Mouse (Mus musculus) hindbrain, embryonic 13.5 days (tissue): ENCODE data around the gene Fam117a. TPM values are rescaled to one million over a fixed set of nuclear protein-coding genes. Genes with fewer than 3 reads are reported as not detected.
A peak's percentile ranks its signal among the peaks of the same experiment; 100 is the strongest.

Experiments used
- ATAC-seq: fragments of 200-750 bp; cut with Nextera tagmentation; 2 replicates; pipeline ENCODE4 v1.8.0; 2017; ENCODE audit warnings: moderate TSS enrichment; ENCODE audit not compliant: low FRiP score
- H3K27ac ChIP-seq: fragments of 300-500 bp; sonication (generic); 2 replicates; pipeline ENCODE4 v1.5.1; 2015; ENCODE audit warnings: inconsistent platforms, mild to moderate bottlenecking, moderate library complexity
- H3K27me3 ChIP-seq: fragments of 300-500 bp; sonication (generic); 2 replicates; pipeline ENCODE4 v1.6.1; 2015; ENCODE audit warnings: mild to moderate bottlenecking, inconsistent platforms
- H3K36me3 ChIP-seq: fragments of 300-500 bp; sonication (generic); 2 replicates; pipeline ENCODE4 v1.6.1; 2015; ENCODE audit warnings: mild to moderate bottlenecking, inconsistent platforms
- H3K4me1 ChIP-seq: fragments of 300-500 bp; sonication (generic); replicated peaks from 2 replicates; pipeline ENCODE4 v1.6.1; 2015; ENCODE audit warnings: inconsistent platforms
- H3K4me2 ChIP-seq: fragments of 300-500 bp; sonication (generic); 2 replicates; pipeline ENCODE4 v1.6.1; 2015; ENCODE audit warnings: inconsistent platforms, mild to moderate bottlenecking, moderate library complexity
- H3K4me3 ChIP-seq: fragments of 300-500 bp; sonication (generic); 2 replicates; pipeline ENCODE4 v1.5.1; 2015; ENCODE audit warnings: mild to moderate bottlenecking, inconsistent platforms
- H3K9ac ChIP-seq: fragments of 300-500 bp; sonication (generic); 2 replicates; pipeline ENCODE4 v1.6.1; 2015; ENCODE audit warnings: mild to moderate bottlenecking, inconsistent platforms
- H3K9me3 ChIP-seq: fragments of 300-500 bp; sonication (generic); 2 replicates; pipeline ENCODE4 v1.6.1; 2016; ENCODE audit warnings: inconsistent platforms
- WGBS: fragments of 180-500 bp; shearing (Covaris S2); methylation state at CpG from one replicate; pipeline ENCODE4 v1.1.7; 2015; 5-methylcytosine and 5-hydroxymethylcytosine counted together
- polyA plus RNA-seq: library from polyadenylated mRNA; unstranded; fragments of >200 nt; fragmentation: Nextera tagmentation; extraction: Ambion mirVana; gene quantifications from 2 replicates; pipeline ENCODE4 v1.2.1, GENCODE M21; 2015

Fam117a gene
- polyA plus RNA-seq = 3.5 TPM in 2 replicates

DNA sequence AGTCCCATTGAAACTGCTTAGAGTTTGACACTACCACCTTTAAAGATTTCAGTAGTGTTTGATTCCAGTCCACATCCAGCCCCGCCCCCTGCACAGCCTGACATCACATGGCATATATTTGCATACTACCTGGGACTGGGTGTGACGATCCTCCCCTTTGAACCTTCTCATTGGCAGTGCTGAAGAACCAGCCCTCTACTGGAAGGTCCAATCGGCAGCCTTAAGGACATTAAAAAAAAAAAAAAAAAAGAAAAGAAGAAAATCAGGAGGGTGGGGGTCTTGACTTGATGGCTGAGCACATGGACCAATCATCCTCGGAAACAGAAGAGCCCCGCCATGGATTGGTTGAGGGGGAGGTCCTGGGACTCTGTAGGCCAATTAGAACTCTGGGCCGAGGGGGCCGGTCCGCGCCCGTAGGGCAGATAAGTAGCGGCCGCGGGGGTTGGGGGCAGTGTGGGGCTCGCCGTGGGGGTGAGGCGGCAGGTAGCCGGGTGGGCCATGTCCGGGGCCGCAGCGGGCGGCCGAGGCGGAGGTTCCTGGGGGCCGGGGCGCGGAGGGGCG lies at the start of gene Fam117a:
Gene Fam117a (plus strand): TSS at position 451 of the 561 bp plus-strand sequence.
- no peaks in the 10 kb centered on the region for H3K36me3 ChIP-seq
- peak within 1 kb of the TSS; percentile 86 for H3K4me3 ChIP-seq
- H3K4me1 ChIP-seq = peaks cover 33% of the 10 kb centered on the region
- H3K4me2 ChIP-seq = peak within 1 kb of the TSS; percentile 95
- 0% methylated on average over 15 of the region's 27 CpGs for WGBS
- H3K27me3 ChIP-seq = peaks cover 12% of the 10 kb centered on the region
- peak; percentile 97 for ATAC-seq
- no peaks in the 10 kb centered on the region for H3K9me3 ChIP-seq
- H3K9ac ChIP-seq = peak within 1 kb of the TSS; percentile 80
- H3K27ac ChIP-seq = no peak within 1 kb of the TSS

DNA sequence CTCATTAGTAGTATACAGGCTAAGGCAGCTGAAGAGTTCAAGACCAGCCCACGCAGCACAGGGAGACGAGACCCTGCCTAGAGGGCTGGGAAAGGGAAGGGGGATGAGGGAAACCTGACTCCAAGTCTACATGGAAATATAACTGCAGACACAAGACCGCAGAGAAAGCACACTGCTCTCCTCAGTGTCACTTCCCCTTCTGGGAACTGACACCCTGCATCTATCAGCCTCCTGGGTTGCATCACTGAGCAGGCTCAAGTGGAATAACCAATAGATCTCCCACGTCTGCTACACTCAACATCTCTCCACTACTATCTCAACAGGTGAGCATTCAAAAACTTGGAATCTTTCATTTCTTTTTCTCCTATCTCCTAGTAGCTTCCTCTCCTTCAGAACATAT lies 44.8 kb upstream of the Fam117a start:
- H3K4me3 ChIP-seq = no peak overlapping the region
- H3K4me1 ChIP-seq = no peaks in the 10 kb centered on the region
- no peak for ATAC-seq
- H3K4me2 ChIP-seq = no peak overlapping the region
- H3K9me3 ChIP-seq = no peaks in the 10 kb centered on the region
- 87% methylated on average over 4 of the region's 4 CpGs for WGBS
- no peak overlapping the region for H3K27ac ChIP-seq
- H3K27me3 ChIP-seq = no peaks in the 10 kb centered on the region
- no peak overlapping the region for H3K9ac ChIP-seq
- H3K36me3 ChIP-seq = peaks cover 82% of the 10 kb centered on the region

DNA sequence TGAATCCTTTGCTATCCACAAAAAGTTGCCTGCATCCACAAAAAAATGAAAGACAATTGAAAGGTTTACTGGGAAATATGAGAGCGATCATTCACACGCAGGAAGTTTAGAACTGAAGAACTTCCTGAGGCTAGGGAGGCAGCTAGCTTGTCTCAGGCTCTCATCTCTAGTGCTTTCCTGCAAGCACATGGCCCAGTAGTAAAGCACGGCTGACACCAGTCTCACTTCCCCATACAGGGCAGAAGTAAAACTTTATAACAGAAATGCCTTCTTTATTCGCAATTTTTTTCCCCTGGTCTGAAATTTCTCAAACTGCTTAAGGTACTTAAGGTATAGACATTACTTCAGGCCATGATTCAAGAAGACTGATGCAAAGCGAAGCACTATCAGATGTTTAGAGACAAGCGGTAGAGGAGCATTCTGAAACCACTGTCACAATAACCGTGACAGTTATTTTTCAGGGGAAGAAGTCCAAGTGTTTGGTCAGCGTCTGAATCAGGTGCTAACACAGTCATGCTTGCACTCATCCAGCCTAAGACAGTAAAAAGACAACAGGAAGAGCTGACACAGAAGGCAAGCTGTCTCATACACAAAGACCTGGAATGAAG lies 43.7 kb upstream of the Fam117a start:
- no peaks in the 10 kb centered on the region for H3K4me1 ChIP-seq
- no peaks in the 10 kb centered on the region for H3K9me3 ChIP-seq
- no peaks in the 10 kb centered on the region for H3K27me3 ChIP-seq
- H3K4me2 ChIP-seq = no peak overlapping the region
- no peak overlapping the region for H3K27ac ChIP-seq
- no peak overlapping the region for H3K9ac ChIP-seq
- no peak overlapping the region for H3K4me3 ChIP-seq
- WGBS = 92% methylated on average over 8 of the region's 8 CpGs
- ATAC-seq = no peak
- peaks cover 79% of the 10 kb centered on the region for H3K36me3 ChIP-seq

DNA sequence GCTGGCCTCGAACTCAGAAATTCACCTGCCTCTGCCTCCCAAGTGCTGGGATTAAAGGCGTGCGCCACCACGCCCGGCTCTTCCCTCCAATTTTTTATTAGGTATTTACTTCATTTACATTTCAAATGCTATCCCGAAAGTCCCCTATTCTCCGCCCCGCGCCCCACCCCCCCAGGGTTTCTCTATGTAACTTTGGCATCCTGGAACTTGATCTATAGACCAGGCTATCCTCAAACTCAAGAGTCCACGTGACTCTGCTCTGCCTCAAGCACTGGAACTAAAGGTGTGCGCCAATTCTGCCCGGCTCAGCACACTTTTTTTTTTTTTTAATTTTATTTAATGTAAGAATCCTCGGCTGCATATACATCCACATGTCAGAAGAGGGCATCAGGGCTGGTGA lies 41.1 kb upstream of the Fam117a start:
- no peak overlapping the region for H3K4me3 ChIP-seq
- H3K27me3 ChIP-seq = no peaks in the 10 kb centered on the region
- H3K36me3 ChIP-seq = peaks cover 80% of the 10 kb centered on the region
- H3K27ac ChIP-seq = no peak overlapping the region
- 93% methylated on average over 13 of the region's 13 CpGs for WGBS
- no peaks in the 10 kb centered on the region for H3K9me3 ChIP-seq
- no peak for ATAC-seq
- H3K4me1 ChIP-seq = no peaks in the 10 kb centered on the region
- H3K4me2 ChIP-seq = no peak overlapping the region
- H3K9ac ChIP-seq = no peak overlapping the region

DNA sequence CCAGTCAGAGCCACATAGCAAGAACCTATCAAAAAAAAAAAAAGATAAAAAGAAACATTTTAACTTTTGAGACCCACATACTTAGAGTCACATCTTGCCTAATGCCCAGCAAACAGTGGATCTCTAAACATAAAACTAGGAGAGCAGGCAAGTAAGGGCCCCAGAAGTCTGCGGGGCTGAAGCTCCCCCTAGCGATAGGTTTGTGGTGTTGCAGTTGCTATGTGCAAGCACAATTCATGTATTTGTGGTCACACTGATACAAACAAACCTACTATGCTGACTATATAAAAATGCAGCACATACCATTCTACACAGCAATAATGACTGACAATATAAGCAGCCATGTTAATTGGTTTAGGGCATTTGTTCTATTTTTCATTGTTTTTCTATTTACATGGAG lies 38.7 kb upstream of the Fam117a start:
- H3K36me3 ChIP-seq = peaks cover 80% of the 10 kb centered on the region

DNA sequence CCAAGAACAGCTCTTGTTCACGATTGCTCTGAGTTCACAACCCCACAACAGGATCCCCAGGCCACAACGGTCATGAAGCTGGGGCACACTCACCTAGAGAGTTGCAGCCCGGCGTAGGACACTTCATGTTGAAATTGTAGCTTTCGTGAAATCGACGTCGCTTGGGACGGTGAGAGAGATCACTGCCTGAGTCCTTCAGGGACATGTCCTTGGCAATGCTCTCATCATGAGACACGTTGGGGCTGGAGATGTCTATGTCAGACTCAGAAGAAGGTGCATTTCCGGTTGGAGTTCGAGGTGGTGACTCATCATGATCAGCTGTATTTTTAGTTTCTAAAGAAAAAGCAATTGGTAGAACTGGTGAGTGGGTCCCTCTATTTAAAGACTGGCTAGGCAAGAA lies 36.9 kb upstream of the Fam117a start:
- no peak overlapping the region for H3K27ac ChIP-seq
- H3K9ac ChIP-seq = no peak overlapping the region
- no peaks in the 10 kb centered on the region for H3K9me3 ChIP-seq
- H3K27me3 ChIP-seq = no peaks in the 10 kb centered on the region
- H3K4me3 ChIP-seq = no peak overlapping the region
- no peak overlapping the region for H3K4me2 ChIP-seq
- H3K36me3 ChIP-seq = peaks cover 76% of the 10 kb centered on the region
- no peak for ATAC-seq
- 96% methylated on average over 12 of the region's 12 CpGs for WGBS
- no peaks in the 10 kb centered on the region for H3K4me1 ChIP-seq

More for the DNA sequence above, 38.7 kb upstream of the Fam117a start:
- WGBS = 30% methylated on average over 2 of the region's 2 CpGs
- Histone ChIP-seq H3K27ac (no peak overlapping the region), H3K4me1 (no peaks in the 10 kb centered on the region), H3K4me2 (no peak overlapping the region), H3K27me3 (no peaks in the 10 kb centered on the region), H3K9ac (no peak overlapping the region), H3K4me3 (no peak overlapping the region), H3K9me3 (no peaks in the 10 kb centered on the region)
- ATAC-seq = no peak

DNA sequence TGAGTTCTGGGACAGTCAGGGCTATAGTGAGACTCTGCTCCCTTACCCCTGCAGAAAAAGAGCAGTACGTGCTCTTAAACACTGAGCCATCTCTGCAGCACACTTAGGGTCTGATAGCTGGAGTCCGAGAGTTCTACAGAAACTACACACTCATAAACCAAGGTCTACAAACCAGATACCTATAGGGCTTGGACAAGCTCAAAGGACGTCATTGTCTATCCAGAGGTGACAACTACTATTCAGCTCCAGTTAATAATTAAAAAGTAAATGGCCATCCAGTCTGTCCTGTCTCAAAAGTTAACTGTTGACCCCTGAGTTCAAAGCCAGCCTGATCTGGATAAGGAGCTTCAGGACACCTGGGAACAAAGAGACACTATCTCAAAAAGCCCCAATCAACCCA lies 35.0 kb upstream of the Fam117a start:
- no peaks in the 10 kb centered on the region for H3K4me1 ChIP-seq
- WGBS = 89% methylated on average over 3 of the region's 3 CpGs
- no peak overlapping the region for H3K4me3 ChIP-seq
- H3K27ac ChIP-seq = no peak overlapping the region
- no peak for ATAC-seq
- H3K9ac ChIP-seq = no peak overlapping the region
- H3K36me3 ChIP-seq = peaks cover 79% of the 10 kb centered on the region
- H3K9me3 ChIP-seq = no peaks in the 10 kb centered on the region
- H3K4me2 ChIP-seq = no peak overlapping the region
- no peaks in the 10 kb centered on the region for H3K27me3 ChIP-seq

DNA sequence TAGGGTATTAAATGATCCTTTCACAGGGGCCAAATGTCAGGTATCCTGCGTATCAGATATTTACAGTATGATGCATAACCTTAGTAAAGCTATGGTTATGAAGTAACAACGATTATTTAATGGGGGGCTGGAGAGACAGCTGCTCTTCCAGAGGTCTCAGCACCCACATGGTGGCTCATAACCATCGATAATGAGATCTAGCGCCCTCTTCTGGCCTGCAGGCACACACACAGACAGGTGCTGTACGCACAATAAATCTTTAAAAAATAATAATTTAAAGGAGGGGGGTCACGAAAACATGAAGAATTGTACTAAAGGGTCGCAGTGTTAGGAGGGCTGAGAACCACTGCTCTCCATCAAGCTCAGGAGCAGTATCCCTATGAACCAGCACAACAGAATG lies 31.2 kb upstream of the Fam117a start:
- H3K4me2 ChIP-seq = no peak overlapping the region
- H3K27ac ChIP-seq = no peak overlapping the region
- H3K36me3 ChIP-seq = peaks cover 47% of the 10 kb centered on the region
- H3K4me1 ChIP-seq = peaks cover 12% of the 10 kb centered on the region
- no peak overlapping the region for H3K4me3 ChIP-seq
- no peaks in the 10 kb centered on the region for H3K9me3 ChIP-seq
- H3K27me3 ChIP-seq = no peaks in the 10 kb centered on the region
- H3K9ac ChIP-seq = no peak overlapping the region
- 93% methylated on average over 7 of the region's 7 CpGs for WGBS
- no peak for ATAC-seq

DNA sequence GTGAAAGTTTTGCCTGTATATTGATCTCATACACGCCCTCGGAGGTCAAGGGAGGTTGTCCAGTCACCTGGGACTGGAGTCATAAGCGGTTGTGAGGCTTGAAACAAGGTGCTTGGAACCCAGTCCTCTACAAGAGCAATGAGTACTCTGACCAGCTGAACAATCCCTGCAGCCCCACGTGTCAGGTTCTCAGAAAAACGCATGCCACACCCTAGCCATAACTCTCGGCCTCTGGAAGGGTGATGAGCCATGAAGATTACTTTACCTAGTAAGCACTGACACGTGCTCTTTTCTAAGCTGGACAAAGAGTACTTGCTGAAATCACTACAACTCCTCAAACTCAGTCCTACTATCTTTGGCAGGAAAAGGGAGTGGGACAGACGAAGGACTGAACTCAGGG lies 29.3 kb upstream of the Fam117a start:
- Histone ChIP-seq H3K9ac (no peak overlapping the region), H3K4me1 (peaks cover 21% of the 10 kb centered on the region), H3K27ac (no peak overlapping the region), H3K27me3 (no peaks in the 10 kb centered on the region), H3K4me2 (no peak overlapping the region), H3K4me3 (no peak overlapping the region), H3K36me3 (peaks cover 28% of the 10 kb centered on the region), H3K9me3 (no peaks in the 10 kb centered on the region)
- no peak for ATAC-seq
- 86% methylated on average over 8 of the region's 8 CpGs for WGBS

DNA sequence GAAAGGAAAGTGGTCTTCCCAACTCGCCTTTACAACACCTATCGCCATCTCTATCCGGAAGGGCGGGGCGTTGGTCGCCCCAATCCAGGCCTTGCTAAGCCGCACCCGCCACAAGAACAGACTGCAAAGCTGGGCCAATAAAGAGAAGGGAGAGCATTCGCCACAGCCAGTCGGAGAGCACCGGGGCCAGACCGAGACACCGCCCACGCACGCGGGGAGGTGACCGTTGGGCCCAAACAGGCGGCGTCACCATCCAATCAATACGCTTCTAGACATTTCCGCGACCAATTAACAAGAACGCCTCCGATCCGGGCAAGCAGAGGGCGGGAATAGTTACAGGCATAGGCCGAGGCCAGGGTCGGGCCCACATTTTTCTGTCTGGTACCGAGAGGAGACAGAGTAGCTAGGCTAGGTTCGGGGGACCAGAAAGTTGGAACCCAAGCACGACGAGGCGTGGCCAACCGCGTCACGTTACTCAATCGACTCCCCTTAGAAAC lies 27.3 kb upstream of the Fam117a start:
- H3K36me3 ChIP-seq = peaks cover 13% of the 10 kb centered on the region
- WGBS = under 1% methylated on average over 37 of the region's 37 CpGs
- peaks cover 21% of the 10 kb centered on the region for H3K4me1 ChIP-seq
- peak overlapping the region; percentile 64 for H3K4me2 ChIP-seq
- H3K27me3 ChIP-seq = no peaks in the 10 kb centered on the region
- no peaks in the 10 kb centered on the region for H3K9me3 ChIP-seq
- ATAC-seq = peak; percentile 97
- peak overlapping the region; percentile 91 for H3K4me3 ChIP-seq
- peak overlapping the region; percentile 92 for H3K9ac ChIP-seq
- peak overlapping the region; percentile 97 for H3K27ac ChIP-seq

DNA sequence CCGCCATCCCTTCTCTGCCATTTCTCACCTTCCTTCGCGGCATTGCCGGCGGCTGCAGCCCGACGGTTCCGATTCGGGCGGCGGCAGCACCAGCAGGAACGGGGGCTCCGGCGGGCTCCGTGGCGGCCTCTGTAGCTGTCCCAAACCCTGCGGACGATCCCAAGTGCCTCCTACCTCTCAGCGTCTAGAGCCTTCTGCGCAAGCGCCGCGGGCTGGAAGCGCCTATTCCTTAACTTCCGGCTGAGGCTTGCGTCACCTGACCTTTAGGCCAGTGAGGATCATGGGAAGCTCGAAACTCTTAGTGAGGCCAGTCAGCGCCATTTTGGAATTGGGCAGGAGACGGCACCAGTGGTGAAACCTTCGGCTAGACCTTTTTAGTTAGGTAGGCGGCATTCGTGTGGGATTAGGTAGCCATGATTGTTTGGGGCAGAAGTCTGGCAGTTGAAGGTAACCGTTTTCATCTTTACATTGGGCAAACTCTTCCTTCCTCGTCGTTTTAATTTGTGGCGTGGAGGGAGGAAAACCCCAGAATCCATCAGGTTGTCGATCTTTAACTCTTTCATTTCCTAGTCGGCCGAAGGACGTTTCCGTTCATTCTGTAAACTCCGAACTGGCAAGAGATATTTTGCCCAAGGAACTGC lies 26.7 kb upstream of the Fam117a start, which contains the start of gene Kat7:
Gene Kat7 (minus strand): TSS at position 240 of the 641 bp plus-strand sequence.
- 0% methylated on average over 42 of the region's 42 CpGs for WGBS
- H3K4me1 ChIP-seq = peaks cover 21% of the 10 kb centered on the region
- peak within 1 kb of the TSS; percentile 64 for H3K4me2 ChIP-seq
- peak; percentile 96 for ATAC-seq
- peak within 1 kb of the TSS; percentile 91 for H3K4me3 ChIP-seq
- H3K36me3 ChIP-seq = peaks cover 10% of the 10 kb centered on the region
- no peaks in the 10 kb centered on the region for H3K9me3 ChIP-seq
- no peaks in the 10 kb centered on the region for H3K27me3 ChIP-seq
- peak within 1 kb of the TSS; percentile 92 for H3K9ac ChIP-seq
- H3K27ac ChIP-seq = peak within 1 kb of the TSS; percentile 97

DNA sequence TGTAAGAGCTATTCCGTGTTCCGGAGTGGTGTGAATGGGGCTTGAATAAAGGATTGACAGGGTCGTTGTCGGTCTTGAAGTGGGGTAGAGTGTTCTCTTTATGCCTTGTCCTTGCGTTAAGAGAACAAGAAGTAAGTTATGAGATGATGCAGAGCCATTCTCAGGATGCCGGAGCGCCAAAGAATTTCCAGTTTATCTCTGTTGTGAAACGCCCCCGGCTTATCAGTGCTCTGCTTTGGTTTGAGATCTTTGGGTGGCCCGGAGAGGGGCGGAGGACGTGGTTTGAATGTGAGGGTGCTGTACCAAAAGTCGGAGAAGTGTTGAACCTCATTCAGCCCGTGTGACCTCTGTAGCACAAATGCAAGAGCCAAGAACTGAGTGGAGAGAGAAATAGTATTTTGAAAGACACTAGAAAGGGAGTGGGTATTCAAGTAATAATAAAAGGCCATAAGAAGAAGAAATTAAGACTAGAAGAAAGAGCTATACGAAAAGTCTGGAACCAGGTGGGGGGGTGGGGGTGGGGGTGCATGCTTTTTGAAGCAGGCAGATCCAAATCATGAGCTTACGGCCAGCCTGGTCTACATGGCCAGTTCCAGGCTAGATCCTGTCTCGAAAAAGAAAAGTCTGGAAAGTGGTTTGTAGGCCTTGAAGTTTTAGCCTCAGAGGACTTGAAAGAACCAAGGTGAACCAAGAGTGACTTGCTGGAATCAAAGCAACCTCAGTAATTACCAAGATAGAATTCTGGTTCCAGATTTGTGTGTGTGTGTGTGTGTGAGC lies 26.0 kb upstream of the Fam117a start:
- Histone ChIP-seq H3K27me3 (no peaks in the 10 kb centered on the region), H3K4me1 (peaks cover 21% of the 10 kb centered on the region), H3K9me3 (no peaks in the 10 kb centered on the region), H3K27ac (peak overlapping the region; percentile 97), H3K4me2 (peak overlapping the region; percentile 62), H3K36me3 (peaks cover 4% of the 10 kb centered on the region), H3K9ac (peak overlapping the region; percentile 69), H3K4me3 (peak overlapping the region; percentile 91)
- peak; percentile 4; the same call in 1 of the 2 replicates for ATAC-seq
- 5% methylated on average over 17 of the region's 17 CpGs for WGBS
